Mouse (Mus musculus) limb, embryonic 14.5 days (tissue): ENCODE results near the gene Trp53i11. TPM values are rescaled to one million over a fixed set of nuclear protein-coding genes. Genes with fewer than 3 reads are reported as not detected.
A peak's percentile ranks its signal among the peaks of the same experiment; 100 is the strongest.

Experiments
- ATAC-seq: fragments of 200-750 bp; cut with Nextera tagmentation; 2 replicates; pipeline ENCODE4 v1.8.0; 2017; ENCODE audit warnings: low read depth, moderate number of reproducible peaks, moderate TSS enrichment; ENCODE audit not compliant: low FRiP score
- DNase-seq: peaks from one replicate; pipeline ENCODE4 v3.0.0-alpha.2; 2015; ENCODE audit warnings: low spot score
- H3K27ac ChIP-seq: fragments of 300-500 bp; sonication (generic); replicated peaks from 2 replicates; pipeline ENCODE4 v1.5.1; 2014; ENCODE audit warnings: low read depth, mild to moderate bottlenecking, low read length, moderate library complexity, mixed read lengths
- H3K27me3 ChIP-seq: fragments of 300-500 bp; sonication (generic); 2 replicates; pipeline ENCODE4 v1.6.1; 2014; ENCODE audit warnings: low read length, mixed read lengths; ENCODE audit not compliant: control insufficient read depth, insufficient read depth
- H3K36me3 ChIP-seq: fragments of 300-500 bp; sonication (generic); 2 replicates; pipeline ENCODE4 v1.6.1; 2014; ENCODE audit warnings: mild to moderate bottlenecking, low read length, moderate library complexity, mixed read lengths; ENCODE audit not compliant: control insufficient read depth, insufficient read depth
- H3K4me1 ChIP-seq: fragments of 300-500 bp; sonication (generic); 2 replicates; pipeline ENCODE4 v1.6.1; 2014; ENCODE audit warnings: antibody characterized with exemption, low read length, mixed read lengths; ENCODE audit not compliant: control insufficient read depth, insufficient read depth
- H3K4me2 ChIP-seq: fragments of 300-500 bp; sonication (generic); replicated peaks from 2 replicates; pipeline ENCODE4 v1.6.1; 2014; ENCODE audit warnings: low read depth, mild to moderate bottlenecking, low read length, moderate library complexity; ENCODE audit not compliant: severe bottlenecking
- H3K4me3 ChIP-seq: fragments of 300-500 bp; sonication (generic); replicated peaks from 2 replicates; pipeline ENCODE4 v1.5.1; 2014; ENCODE audit warnings: low read length
- H3K9ac ChIP-seq: fragments of 300-500 bp; sonication (generic); 2 replicates; pipeline ENCODE4 v1.6.1; 2014; ENCODE audit warnings: mild to moderate bottlenecking, low read depth, low read length, moderate library complexity; ENCODE audit not compliant: severe bottlenecking
- H3K9me3 ChIP-seq: fragments of 300-500 bp; sonication (generic); 2 replicates; pipeline ENCODE4 v1.6.1; 2016; ENCODE audit warnings: low read length; ENCODE audit not compliant: control insufficient read depth
- POLR2A ChIP-seq: fragments of 200-500 bp; IDR thresholded peaks from 2 replicates; pipeline ENCODE4 v1.8.0; 2012; ENCODE audit warnings: inconsistent platforms, mild to moderate bottlenecking, moderate library complexity, borderline replicate concordance; ENCODE audit not compliant: insufficient read depth, insufficient read length; ENCODE audit errors: extremely low read depth
- WGBS: fragments of 180-500 bp; shearing (Covaris S2); extraction: QIAGEN DNeasy Blood & Tissue Kit; methylation state at CpG from one replicate; pipeline ENCODE4 v1.1.7; 2014; 5-methylcytosine and 5-hydroxymethylcytosine counted together
- polyA plus RNA-seq, 2 experiments: library from polyadenylated mRNA; depleted of rRNA in 1 of 2; stranded (reverse) in 1 of 2; unstranded in 1 of 2; fragments of >200 nt; fragmentation: Nextera tagmentation in 1 of 2; extraction: Ambion mirVana in 1 of 2; gene quantifications; 2 replicates each; pipeline versions ENCODE4 v1.2.1 to v1.2.3; 2012 to 2014

Gene Trp53i11
- polyA plus RNA-seq, 2 experiments = 26.6 to 30.5 TPM

DNA sequence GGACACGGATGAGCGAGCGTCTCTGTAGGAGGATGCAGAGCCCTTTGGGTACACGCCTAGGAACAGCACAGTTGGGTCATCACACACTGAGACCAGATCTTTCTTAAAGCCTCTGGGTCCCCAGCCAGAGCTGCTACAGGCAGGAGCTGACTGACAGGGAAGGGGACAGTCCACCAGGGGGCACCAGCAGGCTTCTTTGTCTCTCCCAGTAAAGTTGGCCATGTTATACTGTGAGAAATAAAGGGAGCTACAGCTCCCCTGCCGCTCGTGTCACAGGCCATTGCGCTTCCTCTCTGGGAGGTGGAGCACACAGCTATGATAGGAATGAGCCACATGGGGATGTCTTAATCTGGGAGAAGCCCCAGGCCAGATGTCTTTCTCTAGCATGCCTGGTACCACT lies 29.7 kb downstream of the Trp53i11 start:
- H3K27me3 ChIP-seq = no peaks in the 10 kb centered on the region
- WGBS = 17% methylated on average over 7 of the region's 7 CpGs
- peak; percentile 95 for DNase-seq
- H3K9ac ChIP-seq = no peak overlapping the region
- H3K36me3 ChIP-seq = no peaks in the 10 kb centered on the region; the same call in 1 of the 2 replicates
- H3K27ac ChIP-seq = 0 out of 2 replicates have a peak overlapping the region, but pooled peaks have one; percentile 34
- no peak overlapping the region for H3K4me3 ChIP-seq
- ATAC-seq = peak; percentile 77
- no peak for TF ChIP-seq POLR2A
- peaks cover 8% of the 10 kb centered on the region for H3K4me1 ChIP-seq
- H3K4me2 ChIP-seq = no peak overlapping the region
- H3K9me3 ChIP-seq = no peaks in the 10 kb centered on the region

DNA sequence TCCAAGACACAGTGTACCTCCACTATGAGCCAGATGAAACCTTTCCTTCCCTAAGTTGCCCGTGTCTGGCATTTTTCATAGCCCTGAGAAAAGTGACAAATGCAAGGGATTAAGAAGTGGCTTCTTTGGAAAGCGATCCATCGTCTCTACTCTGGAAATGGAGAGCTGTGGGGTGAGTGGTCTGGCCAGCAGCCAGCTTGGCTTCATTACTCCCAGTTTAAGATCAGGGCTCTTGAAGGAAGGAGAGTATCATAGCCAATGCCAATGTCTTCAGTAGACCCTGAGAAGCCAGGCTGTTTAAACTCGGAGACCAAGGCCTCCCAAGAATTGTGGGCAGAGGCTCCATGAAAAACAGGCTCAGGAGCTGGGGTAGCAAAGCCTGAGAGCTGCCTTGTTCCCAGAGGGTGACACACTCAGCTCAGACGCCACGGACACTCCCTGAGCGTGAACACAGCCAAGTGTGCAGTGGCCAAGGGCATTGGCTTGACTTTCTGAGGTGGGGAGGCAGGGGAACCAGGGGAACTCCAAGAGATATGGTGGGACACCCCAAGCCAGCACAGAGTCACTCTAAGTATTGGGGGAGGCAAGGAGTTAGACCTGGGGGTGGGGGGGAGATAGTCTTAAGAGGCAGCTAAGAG lies 31.1 kb downstream of the Trp53i11 start:
- no peaks in the 10 kb centered on the region for H3K9me3 ChIP-seq
- H3K27ac ChIP-seq = no peak overlapping the region
- H3K27me3 ChIP-seq = no peaks in the 10 kb centered on the region
- no peak overlapping the region for H3K4me2 ChIP-seq
- TF ChIP-seq POLR2A = no peak
- no peak for ATAC-seq
- no peak overlapping the region for H3K4me3 ChIP-seq
- peak; percentile 18 for DNase-seq
- 69% methylated on average over 7 of the region's 7 CpGs for WGBS
- no peaks in the 10 kb centered on the region; the same call in 1 of the 2 replicates for H3K36me3 ChIP-seq
- peaks cover 8% of the 10 kb centered on the region for H3K4me1 ChIP-seq
- no peak overlapping the region for H3K9ac ChIP-seq

DNA sequence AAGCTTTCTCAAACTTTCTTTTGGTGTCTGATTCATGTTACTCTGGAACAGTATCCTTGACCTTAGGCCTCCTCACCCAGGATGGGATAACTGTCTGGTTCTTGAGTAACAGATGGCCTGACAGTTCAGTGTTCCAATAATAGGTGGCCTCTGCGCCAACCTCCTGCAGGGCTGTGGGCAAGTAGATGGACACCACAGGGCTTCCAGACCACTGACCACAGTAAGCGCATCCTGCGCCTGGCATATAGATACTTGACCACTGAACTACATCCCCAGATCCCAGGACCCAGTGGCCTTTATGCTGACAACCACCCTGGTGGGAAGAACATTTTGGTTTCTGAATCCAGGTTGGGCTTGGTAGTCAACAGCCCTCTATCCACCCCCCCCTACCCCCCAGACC lies 32.2 kb downstream of the Trp53i11 start:
- no peak overlapping the region for H3K4me2 ChIP-seq
- no peak overlapping the region for H3K9ac ChIP-seq
- H3K9me3 ChIP-seq = no peaks in the 10 kb centered on the region
- DNase-seq (no peak), ATAC-seq (no peak)
- no peak overlapping the region for H3K4me3 ChIP-seq
- WGBS = 100% methylated on average over 3 of the region's 3 CpGs
- H3K27ac ChIP-seq = no peak overlapping the region
- H3K4me1 ChIP-seq = peaks cover 8% of the 10 kb centered on the region
- no peaks in the 10 kb centered on the region for H3K27me3 ChIP-seq
- TF ChIP-seq POLR2A = no peak
- H3K36me3 ChIP-seq = no peaks in the 10 kb centered on the region; the same call in 1 of the 2 replicates

DNA sequence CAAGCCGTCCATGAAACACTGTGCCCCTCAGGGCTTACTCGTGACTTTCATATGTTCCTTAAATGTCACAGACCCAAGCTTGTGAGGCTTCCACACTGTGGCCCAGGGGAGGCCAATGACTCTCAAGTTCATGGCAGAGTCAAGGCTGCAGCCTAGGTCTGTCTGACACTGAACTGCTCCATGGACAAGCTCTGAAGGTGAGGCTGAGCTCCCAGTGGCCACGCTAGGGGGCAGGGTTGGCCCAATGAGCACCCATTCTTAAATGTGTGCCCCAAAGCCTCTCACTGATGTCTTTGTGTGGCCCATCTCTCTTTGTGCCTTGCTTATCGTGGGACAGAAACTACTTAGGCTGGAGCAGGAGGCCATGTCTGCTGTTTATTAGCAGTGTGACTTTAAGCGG lies 33.1 kb downstream of the Trp53i11 start:
- WGBS = 67% methylated on average over 5 of the region's 5 CpGs
- Histone ChIP-seq H3K27ac (no peak overlapping the region), H3K9ac (no peak overlapping the region), H3K4me2 (no peak overlapping the region), H3K9me3 (no peaks in the 10 kb centered on the region), H3K4me3 (no peak overlapping the region), H3K4me1 (peaks cover 8% of the 10 kb centered on the region), H3K36me3 (no peaks in the 10 kb centered on the region; the same call in 1 of the 2 replicates), H3K27me3 (no peaks in the 10 kb centered on the region)
- ATAC-seq (no peak), DNase-seq (no peak)
- no peak for TF ChIP-seq POLR2A

DNA sequence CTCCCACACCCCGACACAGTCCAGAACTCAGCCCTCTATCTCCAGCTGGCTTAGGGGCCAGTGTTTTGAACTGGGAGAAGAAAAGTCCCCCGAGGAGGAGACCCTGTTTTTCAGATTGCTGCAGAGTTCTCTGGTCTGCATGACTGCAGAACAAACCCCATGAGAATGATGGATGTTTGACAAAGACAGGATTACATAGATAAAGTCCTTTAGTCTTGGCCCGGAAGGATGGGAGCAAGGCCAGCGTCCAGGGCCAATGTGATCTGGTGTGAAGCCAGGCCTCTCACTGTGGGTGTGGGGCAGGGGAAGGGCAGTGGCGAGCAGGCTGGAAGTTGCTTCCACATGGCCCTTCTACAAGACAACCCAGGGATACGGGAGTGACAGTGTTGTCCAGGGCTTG lies 36.1 kb downstream of the Trp53i11 start:
- Histone ChIP-seq H3K4me3 (no peak overlapping the region), H3K9me3 (no peaks in the 10 kb centered on the region), H3K27me3 (no peaks in the 10 kb centered on the region), H3K4me2 (no peak overlapping the region), H3K9ac (no peak overlapping the region), H3K27ac (no peak overlapping the region), H3K36me3 (no peaks in the 10 kb centered on the region; the same call in 1 of the 2 replicates), H3K4me1 (peaks cover 22% of the 10 kb centered on the region)
- no peak for ATAC-seq
- WGBS = 65% methylated on average over 6 of the region's 6 CpGs
- no peak for TF ChIP-seq POLR2A
- no peak for DNase-seq
